Mouse (Mus musculus): Measurements from ENCODE around the gene Nlrx1. TPM values are rescaled to one million over a fixed set of nuclear protein-coding genes. Genes with fewer than 3 reads are reported as not detected.
A peak's percentile ranks its signal among the peaks of the same experiment; 100 is the strongest.
"Not testable (repeated sequence)": the region's sequence is repeated elsewhere in the genome, so short reads cannot be mapped to it uniquely, and the experiment has no call there.

The Nlrx1 gene
- polyA plus RNA-seq, 1 experiment: 8.4 TPM

GRCm38 (mm10) chr9:44310750-44311135 is 42.3 kb upstream of the Nlrx1 start:
- TF ChIP-seq POLR2A (IDR thresholded peaks at IDR 0.05; ENCODE audit: low read depth, low read length) (no peak), CTCF (IDR thresholded peaks at IDR 0.05; ENCODE audit: extremely low read depth, insufficient read depth, insufficient read length, insufficient replicate concordance) (no peak)
- Histone ChIP-seq H3K36me3 (ENCODE audit: control insufficient read depth, insufficient read depth, low read length) (peaks cover 25% of the 10 kb centered on the region), H3K4me3 (ENCODE audit: extremely low read depth, insufficient read depth, insufficient read length) (no peak overlapping the region), H3K27me3 (ENCODE audit: control insufficient read depth, insufficient read depth, low read length) (no peaks in the 10 kb centered on the region), H3K4me1 (ENCODE audit: control insufficient read depth, insufficient read depth, insufficient read length) (peaks cover 4% of the 10 kb centered on the region; the same call in 1 of the 2 replicates), H3K27ac (ENCODE audit: insufficient read depth, low read length) (no peak overlapping the region)
- no peak for DNase-seq (ENCODE audit: low read depth in 1 of 2, low spot score in 2 of 2)
- 78% methylated on average over 10 of the region's 10 CpGs for WGBS

GRCm38 (mm10) chr9:44309756-44310155 is 41.4 kb upstream of the Nlrx1 start:
- Histone ChIP-seq H3K36me3 (ENCODE audit: control insufficient read depth, insufficient read depth, low read length) (peaks cover 17% of the 10 kb centered on the region), H3K27me3 (ENCODE audit: control insufficient read depth, insufficient read depth, low read length) (no peaks in the 10 kb centered on the region), H3K4me3 (ENCODE audit: extremely low read depth, insufficient read depth, insufficient read length) (no peak overlapping the region), H3K4me1 (ENCODE audit: control insufficient read depth, insufficient read depth, insufficient read length) (peaks cover 4% of the 10 kb centered on the region; the same call in 1 of the 2 replicates), H3K27ac (ENCODE audit: insufficient read depth, low read length) (no peak overlapping the region)
- 86% methylated on average over 3 of the region's 3 CpGs for WGBS
- no peak for DNase-seq (ENCODE audit: low read depth in 1 of 2, low spot score in 2 of 2)
- no peak for TF ChIP-seq CTCF (IDR thresholded peaks at IDR 0.05; ENCODE audit: extremely low read depth, insufficient read depth, insufficient read length, insufficient replicate concordance)
- TF ChIP-seq POLR2A (IDR thresholded peaks at IDR 0.05; ENCODE audit: low read depth, low read length): no peak

DNA sequence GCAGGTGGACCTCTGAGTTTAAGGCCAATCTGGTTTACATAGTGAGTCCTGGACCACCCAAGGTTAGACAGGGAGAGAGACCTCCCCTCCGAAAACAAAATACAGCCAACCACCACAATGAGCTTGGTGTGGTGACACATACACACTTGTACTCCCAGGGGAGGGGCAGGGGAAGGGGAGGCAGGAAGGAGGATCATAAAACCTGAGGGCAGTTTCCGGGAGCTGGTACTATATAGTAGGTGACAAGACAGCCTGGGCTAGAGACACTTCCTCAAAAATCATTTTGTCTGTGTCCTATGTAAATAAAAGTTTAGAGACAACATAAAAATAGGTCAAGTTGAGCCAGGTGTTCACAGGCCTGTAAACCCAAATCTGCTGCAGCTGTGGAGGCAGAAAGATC is 38.8 kb upstream of the Nlrx1 start:
- TF ChIP-seq CTCF (IDR thresholded peaks at IDR 0.05; ENCODE audit: extremely low read depth, insufficient read depth, insufficient read length, insufficient replicate concordance): no peak
- no peak for TF ChIP-seq POLR2A (IDR thresholded peaks at IDR 0.05; ENCODE audit: low read depth, low read length)
- DNase-seq (ENCODE audit: low read depth in 1 of 2, low spot score in 2 of 2): no peak
- peak overlapping the region; percentile 64 for H3K27ac ChIP-seq (ENCODE audit: insufficient read depth, low read length)
- H3K4me3 ChIP-seq (ENCODE audit: extremely low read depth, insufficient read depth, insufficient read length): no peak overlapping the region
- peaks cover 7% of the 10 kb centered on the region for H3K36me3 ChIP-seq (ENCODE audit: control insufficient read depth, insufficient read depth, low read length)
- peaks cover 7% of the 10 kb centered on the region; the same call in 1 of the 2 replicates for H3K4me1 ChIP-seq (ENCODE audit: control insufficient read depth, insufficient read depth, insufficient read length)
- 29% methylated on average over 2 of the region's 2 CpGs for WGBS
- H3K27me3 ChIP-seq (ENCODE audit: control insufficient read depth, insufficient read depth, low read length): no peaks in the 10 kb centered on the region

GRCm38 (mm10) chr9:44306532-44306931 is 38.1 kb upstream of the Nlrx1 start:
- 86% methylated on average over 6 of the region's 6 CpGs for WGBS
- H3K27me3 ChIP-seq (ENCODE audit: control insufficient read depth, insufficient read depth, low read length): no peaks in the 10 kb centered on the region
- DNase-seq (ENCODE audit: low read depth in 1 of 2, low spot score in 2 of 2): no peak
- TF ChIP-seq CTCF (IDR thresholded peaks at IDR 0.05; ENCODE audit: extremely low read depth, insufficient read depth, insufficient read length, insufficient replicate concordance) (no peak), POLR2A (IDR thresholded peaks at IDR 0.05; ENCODE audit: low read depth, low read length) (no peak)
- H3K4me3 ChIP-seq (ENCODE audit: extremely low read depth, insufficient read depth, insufficient read length): no peak overlapping the region
- peaks cover 7% of the 10 kb centered on the region for H3K36me3 ChIP-seq (ENCODE audit: control insufficient read depth, insufficient read depth, low read length)
- H3K4me1 ChIP-seq (ENCODE audit: control insufficient read depth, insufficient read depth, insufficient read length): peaks cover 7% of the 10 kb centered on the region; the same call in 1 of the 2 replicates
- H3K27ac ChIP-seq (ENCODE audit: insufficient read depth, low read length): no peak overlapping the region

GRCm38 (mm10) chr9:44305466-44306079 is 37.2 kb upstream of the Nlrx1 start, which contains the start of gene Hinfp:
Gene Hinfp, minus strand, starts transcription at chr9:44305671.
- H3K36me3 ChIP-seq (ENCODE audit: control insufficient read depth, insufficient read depth, low read length): peaks cover 8% of the 10 kb centered on the region; the same call in 1 of the 2 replicates
- TF ChIP-seq POLR2A (IDR thresholded peaks at IDR 0.05; ENCODE audit: low read depth, low read length) (peak; percentile 90), CTCF (IDR thresholded peaks at IDR 0.05; ENCODE audit: extremely low read depth, insufficient read depth, insufficient read length, insufficient replicate concordance) (no peak)
- no peaks in the 10 kb centered on the region for H3K27me3 ChIP-seq (ENCODE audit: control insufficient read depth, insufficient read depth, low read length)
- H3K4me3 ChIP-seq (ENCODE audit: extremely low read depth, insufficient read depth, insufficient read length): peak within 1 kb of the TSS; percentile 81
- peak within 1 kb of the TSS; percentile 77 for H3K27ac ChIP-seq (ENCODE audit: insufficient read depth, low read length)
- H3K4me1 ChIP-seq (ENCODE audit: control insufficient read depth, insufficient read depth, insufficient read length): peaks cover 7% of the 10 kb centered on the region; the same call in 1 of the 2 replicates
- DNase-seq (ENCODE audit: low read depth in 1 of 2, low spot score in 2 of 2): peak; percentile 98
- WGBS: under 1% methylated on average over 54 of the region's 54 CpGs

DNA sequence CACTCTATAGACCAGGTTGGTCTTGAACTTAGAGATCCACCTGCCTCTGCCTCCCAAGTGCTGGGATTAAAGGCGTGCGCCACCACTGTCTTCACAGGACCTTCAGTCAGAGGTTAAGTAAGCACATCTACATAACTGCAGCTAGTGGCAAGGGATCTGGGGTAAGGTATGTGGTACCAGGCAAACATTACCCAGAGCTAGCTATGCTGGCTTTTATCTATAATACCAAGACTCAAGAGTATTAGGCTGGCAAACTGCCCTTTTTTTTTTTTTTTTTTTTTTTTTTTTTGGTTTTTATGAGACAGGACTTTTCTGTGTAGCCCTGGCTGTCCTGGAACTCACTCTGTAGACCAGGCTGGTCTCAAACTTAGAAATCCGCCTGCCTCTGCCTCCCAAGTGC is 31.6 kb upstream of the Nlrx1 start:
- peaks cover 49% of the 10 kb centered on the region for H3K36me3 ChIP-seq (ENCODE audit: control insufficient read depth, insufficient read depth, low read length)
- 85% methylated on average over 3 of the region's 3 CpGs for WGBS
- H3K4me3 ChIP-seq (ENCODE audit: extremely low read depth, insufficient read depth, insufficient read length): not testable (repeated sequence)

GRCm38 (mm10) chr9:44292490-44292889 is 24.1 kb upstream of the Nlrx1 start:
- no peak overlapping the region for H3K4me3 ChIP-seq (ENCODE audit: extremely low read depth, insufficient read depth, insufficient read length)
- peaks cover 18% of the 10 kb centered on the region for H3K27me3 ChIP-seq (ENCODE audit: control insufficient read depth, insufficient read depth, low read length)
- no peak for TF ChIP-seq POLR2A (IDR thresholded peaks at IDR 0.05; ENCODE audit: low read depth, low read length)
- peak; percentile 52; the same call in 1 of the 2 replicates for TF ChIP-seq CTCF (IDR thresholded peaks at IDR 0.05; ENCODE audit: extremely low read depth, insufficient read depth, insufficient read length, insufficient replicate concordance)
- no peak overlapping the region for H3K27ac ChIP-seq (ENCODE audit: insufficient read depth, low read length)
- peaks cover 23% of the 10 kb centered on the region for H3K36me3 ChIP-seq (ENCODE audit: control insufficient read depth, insufficient read depth, low read length)
- H3K4me1 ChIP-seq (ENCODE audit: control insufficient read depth, insufficient read depth, insufficient read length): peaks cover 11% of the 10 kb centered on the region
- WGBS: 81% methylated on average over 3 of the region's 3 CpGs
- peak; percentile 36 to 60 for DNase-seq (ENCODE audit: low read depth in 1 of 2, low spot score in 2 of 2)

More for the DNA sequence above, 31.6 kb upstream of the Nlrx1 start:
- H3K27me3 ChIP-seq (ENCODE audit: control insufficient read depth, insufficient read depth, low read length); H3K4me1 ChIP-seq (ENCODE audit: control insufficient read depth, insufficient read depth, insufficient read length); DNase-seq (ENCODE audit: low read depth in 1 of 2, low spot score in 2 of 2); H3K27ac ChIP-seq (ENCODE audit: insufficient read depth, low read length): not testable (repeated sequence)

Measured in spleen, adult 2 months (tissue).